Mouse (Mus musculus) yolk sac, embryonic 10.5 days (tissue): ENCODE measurements around the gene Gm6169.
"Not testable (repeated sequence)": the region's sequence is repeated elsewhere in the genome, so short reads cannot be mapped to it uniquely, and the experiment has no call there.

Source experiments
- DNase-seq: peaks from one replicate; pipeline ENCODE4 v3.0.0-alpha.2; 2017; ENCODE audit warnings: low spot score

Gene Gm6169

GRCm38 (mm10) chr13:97099187-97099852 is at the start of gene Gm6169:
Gm6169 (minus strand) TSS chr13:97099237.
- DNase-seq = no peak

GRCm38 (mm10) chr13:97145834-97146233 is 46.8 kb upstream of the Gm6169 start:
- no peak for DNase-seq

- DNase-seq = no peak
Measured at GRCm38 (mm10) chr13:97142321-97142720, 43.3 kb upstream of the Gm6169 start.

- DNase-seq = not testable (repeated sequence)
Measured at GRCm38 (mm10) chr13:97138404-97138931, 39.4 kb upstream of the Gm6169 start.

- DNase-seq = peak; percentile 93
Measured at GRCm38 (mm10) chr13:97137466-97138400, 38.7 kb upstream of the Gm6169 start, which contains the start of the genes Gfm2 and Nsa2. Gfm2 (plus strand) TSS chr13:97137937. Nsa2 (minus strand) TSS chr13:97137937.

- DNase-seq = not testable (repeated sequence)
Measured at GRCm38 (mm10) chr13:97130413-97130812, 31.4 kb upstream of the Gm6169 start.

GRCm38 (mm10) chr13:97129654-97130053 is 30.6 kb upstream of the Gm6169 start:
- DNase-seq = not testable (repeated sequence)

- DNase-seq = no peak
Measured at GRCm38 (mm10) chr13:97121341-97121740, 22.3 kb upstream of the Gm6169 start.

GRCm38 (mm10) chr13:97109046-97109445 is 10.0 kb upstream of the Gm6169 start:
- no peak for DNase-seq

- not testable (repeated sequence) for DNase-seq
Measured at GRCm38 (mm10) chr13:97107721-97108120, 8.7 kb upstream of the Gm6169 start.

- DNase-seq = no peak
Measured at GRCm38 (mm10) chr13:97104996-97105395, 6.0 kb upstream of the Gm6169 start.

- no peak for DNase-seq
Measured at GRCm38 (mm10) chr13:97095726-97096125, 3.3 kb downstream of the Gm6169 start.

- DNase-seq = no peak
Measured at GRCm38 (mm10) chr13:97088183-97088582, 10.9 kb downstream of the Gm6169 start.

- no peak for DNase-seq
Measured at GRCm38 (mm10) chr13:97087421-97087820, 11.6 kb downstream of the Gm6169 start.

- peak; percentile 17 for DNase-seq
Measured at GRCm38 (mm10) chr13:97086316-97086715, 12.7 kb downstream of the Gm6169 start.

GRCm38 (mm10) chr13:97082432-97082831 is 16.6 kb downstream of the Gm6169 start:
- no peak for DNase-seq

GRCm38 (mm10) chr13:97080615-97081014 is 18.4 kb downstream of the Gm6169 start:
- no peak for DNase-seq

- no peak for DNase-seq
Measured at GRCm38 (mm10) chr13:97080201-97080600, 18.8 kb downstream of the Gm6169 start.

GRCm38 (mm10) chr13:97077556-97077955 is 21.5 kb downstream of the Gm6169 start:
- no peak for DNase-seq

GRCm38 (mm10) chr13:97073497-97073896 is 25.5 kb downstream of the Gm6169 start:
- no peak for DNase-seq

GRCm38 (mm10) chr13:97071626-97072241 is 27.3 kb downstream of the Gm6169 start:
- DNase-seq = peak; percentile 59
